10 mouse cellular contexts compared by ENCODE assay signal in genomic region chr5:150263162-150263561, GRCm38 (mm10).
DNase-seq lines count a peak whose midpoint lies in the region; ATAC-seq and TF ChIP-seq lines count a peak whose summit lies in the region.
"Had no signal": no experiment of that assay in that cellular context is flagged by ENCODE, and none has a peak within 500 bp of the region (broad histone marks: within the 10 kb centered on the region; RNA-seq: fewer than 3 reads in every experiment).

No protein-coding gene starts in this region.

- intact Hi-C loops in gastrocnemius, adult 2 months (cut with DNase I): no loop called here
- intact Hi-C loops in heart, postnatal 10 days (cut with DNase I): no loop called here

- no peaks in the 10 kb centered on the region for H3K27me3 ChIP-seq in midbrain, embryonic 13.5 days
- H3K27me3 ChIP-seq in midbrain, embryonic 10.5 days (ENCODE audit: low read depth, poor library complexity, severe bottlenecking): peaks cover 4% of the 10 kb centered on the region
- H3K27me3 ChIP-seq in stomach, embryonic 16.5 days (ENCODE audit: control insufficient read depth, insufficient read depth, low read length): no peaks in the 10 kb centered on the region
- H3K27me3 ChIP-seq: kidney, embryonic 15.5 days had no signal

- peaks cover 46% of the 10 kb centered on the region for H3K4me1 ChIP-seq in midbrain, embryonic 13.5 days (replicated peaks)
- H3K4me1 ChIP-seq in midbrain, embryonic 10.5 days: peaks cover 15% of the 10 kb centered on the region
- peaks cover 30% of the 10 kb centered on the region for H3K4me1 ChIP-seq in stomach, embryonic 16.5 days (ENCODE audit: control insufficient read depth, insufficient read depth, low read length)

- peak overlapping the region; percentile 24 for H3K4me3 ChIP-seq in gastrocnemius, adult 2 months
- no peak overlapping the region for H3K4me3 ChIP-seq in midbrain, embryonic 13.5 days (replicated peaks)
- no peak overlapping the region for H3K4me3 ChIP-seq in midbrain, embryonic 10.5 days
- no peak overlapping the region for H3K4me3 ChIP-seq in stomach, embryonic 16.5 days (replicated peaks; ENCODE audit: low read length)
- H3K4me3 ChIP-seq: kidney, embryonic 15.5 days had no signal

- no peak overlapping the region for H3K9ac ChIP-seq in midbrain, embryonic 13.5 days (replicated peaks)
- no peak overlapping the region for H3K9ac ChIP-seq in stomach, embryonic 16.5 days (ENCODE audit: low read length)
- H3K9ac ChIP-seq: kidney, embryonic 15.5 days had no signal

- H3K9me3 ChIP-seq in midbrain, embryonic 13.5 days: peaks cover under 1% of the 10 kb centered on the region; the same call in 1 of the 2 replicates
- H3K9me3 ChIP-seq in midbrain, embryonic 10.5 days (replicated peaks): peaks cover 1% of the 10 kb centered on the region; the same call in 1 of the 2 replicates
- peaks cover under 1% of the 10 kb centered on the region; the same call in 1 of the 2 replicates for H3K9me3 ChIP-seq in stomach, embryonic 16.5 days (replicated peaks; ENCODE audit: control insufficient read depth, low read length)
- H3K9me3 ChIP-seq: kidney, embryonic 15.5 days had no signal

- no peak for TF ChIP-seq CTCF in gastrocnemius, adult 2 months (IDR thresholded peaks at IDR 0.05)

- peak overlapping the region; percentile 70 for H3K4me2 ChIP-seq in midbrain, embryonic 13.5 days (replicated peaks)
- H3K4me2 ChIP-seq in stomach, embryonic 16.5 days (ENCODE audit: low read depth, low read length): 0 out of 2 replicates have a peak overlapping the region, but pooled peaks have one; percentile 42
- H3K4me2 ChIP-seq: kidney, embryonic 15.5 days had no signal

- peak; percentile 26 for DNase-seq in gastrocnemius, adult 2 months
- no peak for DNase-seq in gastrocnemius, postnatal 10 days
- DNase-seq in midbrain, embryonic 10.5 days (ENCODE audit: low spot score): no peak
- peak; percentile 41 to 59 for DNase-seq in heart, postnatal 10 days
- no peak for DNase-seq in right cerebral cortex, postnatal 4 days
- DNase-seq in embryo, embryonic 10 days (ENCODE audit: low spot score): no peak

- H3K27ac ChIP-seq in gastrocnemius, adult 2 months: peak overlapping the region; percentile 56
- no peak overlapping the region for H3K27ac ChIP-seq in midbrain, embryonic 13.5 days
- H3K27ac ChIP-seq in midbrain, embryonic 10.5 days (replicated peaks): no peak overlapping the region
- H3K27ac ChIP-seq in stomach, embryonic 16.5 days (ENCODE audit: low read length): peak overlapping the region; percentile 38; the same call in 1 of the 2 replicates
- H3K27ac ChIP-seq: kidney, embryonic 15.5 days; macrophage had no signal

- WGBS in midbrain, embryonic 13.5 days: 82% methylated on average over 12 of the region's 12 CpGs
- 82% methylated on average over 12 of the region's 12 CpGs for WGBS in midbrain, embryonic 10.5 days
- WGBS in stomach, embryonic 16.5 days: 72% methylated on average over 12 of the region's 12 CpGs

- no peaks in the 10 kb centered on the region for H3K36me3 ChIP-seq in midbrain, embryonic 13.5 days
- H3K36me3 ChIP-seq in midbrain, embryonic 10.5 days: no peaks in the 10 kb centered on the region
- no peaks in the 10 kb centered on the region for H3K36me3 ChIP-seq in stomach, embryonic 16.5 days (ENCODE audit: control insufficient read depth, insufficient read depth, low read length)
- H3K36me3 ChIP-seq: kidney, embryonic 15.5 days had no signal

- no peak for ATAC-seq in midbrain, embryonic 13.5 days
- no peak for ATAC-seq in stomach, embryonic 16.5 days (ENCODE audit: insufficient read depth, low FRiP score)

Comparison
In these comparisons a context has a peak if more than half of its experiments do, and no peak if none do; other contexts are left out.
1. DNase-seq: peak in gastrocnemius, adult 2 months (single experiment) and heart, postnatal 10 days (2 of 2); none in gastrocnemius, postnatal 10 days (single experiment), midbrain, embryonic 10.5 days (single experiment), right cerebral cortex, postnatal 4 days (single experiment) and embryo, embryonic 10 days (single experiment).
2. H3K27ac ChIP-seq: peak in gastrocnemius, adult 2 months (single experiment) and stomach, embryonic 16.5 days (single experiment); none in midbrain, embryonic 13.5 days (single experiment) and midbrain, embryonic 10.5 days (single experiment).